Mouse (Mus musculus) hindbrain, embryonic 11.5 days (tissue): ENCODE measurements around the gene Rfx8. TPM values are rescaled to one million over a fixed set of nuclear protein-coding genes. Genes with fewer than 3 reads are reported as not detected.
"Not testable (repeated sequence)": the region's sequence is repeated elsewhere in the genome, so short reads cannot be mapped to it uniquely, and the experiment has no call there.

Source experiments
- ATAC-seq: fragments of 200-750 bp; cut with Nextera tagmentation; 2 replicates; pipeline ENCODE4 v1.8.0; 2017; ENCODE audit warnings: mild to moderate bottlenecking, moderate TSS enrichment, moderate library complexity; ENCODE audit not compliant: low FRiP score
- DNase-seq: peaks from one replicate; pipeline ENCODE4 v3.0.0-alpha.2; 2015; ENCODE audit warnings: low spot score
- H3K27ac ChIP-seq: fragments of 300-500 bp; sonication (generic); 2 replicates; pipeline ENCODE4 v1.5.1; 2014; ENCODE audit warnings: mild to moderate bottlenecking, low read depth, low read length
- H3K27me3 ChIP-seq: fragments of 300-500 bp; sonication (generic); 2 replicates; pipeline ENCODE4 v1.6.1; 2014; ENCODE audit warnings: mild to moderate bottlenecking, low read length, moderate library complexity, mixed read lengths; ENCODE audit not compliant: control insufficient read depth, insufficient read depth
- H3K36me3 ChIP-seq: fragments of 300-500 bp; sonication (generic); 2 replicates; pipeline ENCODE4 v1.6.1; 2014; ENCODE audit warnings: mild to moderate bottlenecking, low read length, moderate library complexity, mixed read lengths; ENCODE audit not compliant: control insufficient read depth, insufficient read depth
- H3K4me1 ChIP-seq: fragments of 300-500 bp; sonication (generic); replicated peaks from 2 replicates; pipeline ENCODE4 v1.6.1; 2014; ENCODE audit warnings: low read length, mixed read lengths; ENCODE audit not compliant: control insufficient read depth, insufficient read depth
- H3K4me2 ChIP-seq: fragments of 300-500 bp; sonication (generic); replicated peaks from 2 replicates; pipeline ENCODE4 v1.6.1; 2014; ENCODE audit warnings: mild to moderate bottlenecking, low read depth, low read length
- H3K4me3 ChIP-seq: fragments of 300-500 bp; sonication (generic); 2 replicates; pipeline ENCODE4 v1.5.1; 2014; ENCODE audit warnings: low read depth, low read length
- H3K9ac ChIP-seq: fragments of 300-500 bp; sonication (generic); 2 replicates; pipeline ENCODE4 v1.6.1; 2014; ENCODE audit warnings: low read depth, low read length
- H3K9me3 ChIP-seq: fragments of 300-500 bp; sonication (generic); 2 replicates; pipeline ENCODE4 v1.6.1; 2016; ENCODE audit warnings: low read length; ENCODE audit not compliant: control insufficient read depth
- WGBS: fragments of 180-500 bp; shearing (Covaris S2); extraction: QIAGEN DNeasy Blood & Tissue Kit; methylation state at CpG from one replicate; pipeline ENCODE4 v1.1.7; 2014; 5-methylcytosine and 5-hydroxymethylcytosine counted together
- polyA plus RNA-seq: library from polyadenylated mRNA; unstranded; fragments of >200 nt; fragmentation: Nextera tagmentation; extraction: Ambion mirVana; gene quantifications from 2 replicates; pipeline ENCODE4 v1.2.1, GENCODE M21; 2014

Rfx8 gene
- polyA plus RNA-seq, 1 experiment from 2014 or later: 0.42 TPM

DNA sequence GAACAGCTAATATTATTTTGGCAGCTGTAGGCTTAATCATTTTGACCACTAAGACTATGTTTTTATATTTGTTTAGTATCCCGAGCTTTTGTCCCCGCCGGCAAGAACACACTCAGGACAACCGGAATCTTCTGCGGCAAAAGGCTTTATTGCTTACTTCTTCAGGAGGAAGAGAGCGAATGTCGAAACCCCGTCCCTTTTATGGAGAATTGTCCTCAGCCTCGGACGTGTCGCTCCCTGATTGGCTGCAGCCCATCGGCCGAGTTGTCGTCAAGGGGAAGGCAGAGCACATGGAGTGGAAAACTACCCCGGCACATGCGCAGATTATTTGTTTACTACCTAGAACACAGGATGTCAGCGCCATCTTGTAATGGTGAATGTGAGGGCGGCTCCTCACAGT is 65.9 kb downstream of the Rfx8 start:
- not testable (repeated sequence) for ATAC-seq, H3K4me2 ChIP-seq, DNase-seq, H3K4me3 ChIP-seq, H3K9me3 ChIP-seq, H3K4me1 ChIP-seq, H3K36me3 ChIP-seq, H3K27me3 ChIP-seq, H3K9ac ChIP-seq, H3K27ac ChIP-seq
- WGBS: 88% methylated on average over 18 of the region's 18 CpGs

DNA sequence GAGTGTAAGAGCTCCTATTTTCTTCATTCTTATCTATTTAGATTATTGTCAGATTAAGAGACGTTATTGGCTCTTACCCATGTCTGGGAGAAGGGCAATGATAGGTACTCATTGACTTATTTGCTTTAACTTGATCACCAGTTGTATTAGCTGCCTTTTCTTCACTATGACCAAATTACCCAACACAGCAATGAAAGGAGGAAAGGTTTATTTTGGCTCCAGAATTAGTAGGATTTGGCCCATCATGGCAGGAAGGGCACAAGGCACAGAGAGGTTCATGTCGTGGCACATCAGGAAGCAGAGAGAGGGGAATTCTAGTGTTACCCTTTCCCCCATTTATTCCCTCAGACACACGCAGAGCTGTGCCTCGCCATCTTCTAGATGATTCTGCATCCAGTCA is 67.8 kb downstream of the Rfx8 start:
- no peak overlapping the region for H3K27ac ChIP-seq
- H3K4me2 ChIP-seq: no peak overlapping the region
- peaks cover 7% of the 10 kb centered on the region; the same call in 1 of the 2 replicates for H3K27me3 ChIP-seq
- H3K9me3 ChIP-seq: no peaks in the 10 kb centered on the region
- DNase-seq: no peak
- H3K4me3 ChIP-seq: no peak overlapping the region
- H3K9ac ChIP-seq: no peak overlapping the region
- WGBS: 77% methylated on average over 4 of the region's 4 CpGs
- ATAC-seq: no peak
- no peaks in the 10 kb centered on the region; the same call in 1 of the 2 replicates for H3K4me1 ChIP-seq
- no peaks in the 10 kb centered on the region for H3K36me3 ChIP-seq

DNA sequence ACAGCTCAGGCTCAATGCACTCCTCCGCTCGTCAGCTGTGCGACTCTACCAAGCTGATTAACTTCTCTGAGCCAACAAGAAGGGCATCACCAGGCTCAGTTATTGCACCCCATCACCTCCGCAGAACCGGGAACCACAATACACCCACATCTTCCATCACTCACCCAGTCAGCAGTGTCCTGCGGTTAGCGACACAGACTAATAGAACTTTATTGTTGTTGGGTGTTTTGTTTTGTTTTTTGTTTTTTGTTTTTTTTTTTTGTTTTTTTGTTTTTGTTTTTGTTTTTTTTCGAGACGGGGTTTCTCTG is 69.6 kb downstream of the Rfx8 start, which contains the start of gene Creg2:
Gene Creg2 (minus strand): TSS at position 234 of the 308 bp plus-strand sequence.
- peaks cover 7% of the 10 kb centered on the region; the same call in 1 of the 2 replicates for H3K27me3 ChIP-seq
- H3K36me3 ChIP-seq: no peaks in the 10 kb centered on the region
- no peak within 1 kb of the TSS for H3K27ac ChIP-seq
- DNase-seq (no peak), ATAC-seq (no peak)
- H3K4me2 ChIP-seq: peak within 1 kb of the TSS; percentile 98
- H3K4me3 ChIP-seq: peak within 1 kb of the TSS; percentile 55
- no peaks in the 10 kb centered on the region; the same call in 1 of the 2 replicates for H3K4me1 ChIP-seq
- H3K9me3 ChIP-seq: no peaks in the 10 kb centered on the region
- peak within 1 kb of the TSS; percentile 66 for H3K9ac ChIP-seq
- WGBS: 38% methylated on average over 9 of the region's 9 CpGs

DNA sequence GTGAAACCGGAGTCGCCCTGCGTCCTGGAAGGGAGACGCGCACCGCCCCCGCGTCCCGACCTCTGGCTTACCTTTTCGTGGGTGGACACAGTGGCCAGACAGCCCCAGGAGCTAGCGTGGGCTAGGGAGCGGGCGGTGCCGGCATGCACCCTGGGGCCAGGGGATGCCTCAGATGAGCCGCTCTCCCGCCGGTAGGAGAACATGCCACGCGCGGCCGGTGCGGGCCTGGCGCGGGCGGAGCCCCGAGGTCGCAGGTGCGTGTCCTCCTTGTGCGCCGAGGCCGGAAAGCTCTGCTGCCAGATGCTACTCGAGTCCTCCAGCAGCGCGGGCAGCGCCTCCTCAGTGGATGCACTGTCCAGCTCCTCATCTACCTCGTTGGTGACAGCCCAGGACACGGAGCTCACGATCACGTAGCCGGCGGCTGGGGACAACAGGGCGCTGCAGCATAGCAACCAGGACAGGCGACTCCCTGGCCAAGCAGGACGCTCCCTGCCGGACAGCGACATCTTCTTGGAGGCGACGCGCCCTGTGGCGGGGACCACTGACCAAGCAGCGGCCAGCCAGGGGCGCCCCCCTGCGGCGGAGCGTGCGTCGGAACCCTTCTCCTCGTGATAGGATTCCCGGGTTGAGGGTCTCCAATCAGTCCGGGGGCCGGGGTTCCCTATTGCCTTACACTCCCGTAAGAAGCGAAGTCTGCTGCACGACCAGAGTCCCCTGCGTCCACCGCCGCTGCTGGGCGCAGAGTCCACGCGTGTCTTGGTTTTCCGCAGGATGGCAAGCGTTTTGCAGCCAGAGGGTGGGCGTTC is 70.2 kb downstream of the Rfx8 start:
- 2% methylated on average over 72 of the region's 73 CpGs for WGBS
- Histone ChIP-seq H3K9ac (peak overlapping the region; percentile 66), H3K4me3 (peak overlapping the region; percentile 55), H3K27ac (no peak overlapping the region), H3K27me3 (peaks cover 7% of the 10 kb centered on the region; the same call in 1 of the 2 replicates), H3K9me3 (no peaks in the 10 kb centered on the region), H3K36me3 (no peaks in the 10 kb centered on the region), H3K4me1 (no peaks in the 10 kb centered on the region; the same call in 1 of the 2 replicates), H3K4me2 (peak overlapping the region; percentile 98)
- ATAC-seq (peak; percentile 89), DNase-seq (peak; percentile 90)

DNA sequence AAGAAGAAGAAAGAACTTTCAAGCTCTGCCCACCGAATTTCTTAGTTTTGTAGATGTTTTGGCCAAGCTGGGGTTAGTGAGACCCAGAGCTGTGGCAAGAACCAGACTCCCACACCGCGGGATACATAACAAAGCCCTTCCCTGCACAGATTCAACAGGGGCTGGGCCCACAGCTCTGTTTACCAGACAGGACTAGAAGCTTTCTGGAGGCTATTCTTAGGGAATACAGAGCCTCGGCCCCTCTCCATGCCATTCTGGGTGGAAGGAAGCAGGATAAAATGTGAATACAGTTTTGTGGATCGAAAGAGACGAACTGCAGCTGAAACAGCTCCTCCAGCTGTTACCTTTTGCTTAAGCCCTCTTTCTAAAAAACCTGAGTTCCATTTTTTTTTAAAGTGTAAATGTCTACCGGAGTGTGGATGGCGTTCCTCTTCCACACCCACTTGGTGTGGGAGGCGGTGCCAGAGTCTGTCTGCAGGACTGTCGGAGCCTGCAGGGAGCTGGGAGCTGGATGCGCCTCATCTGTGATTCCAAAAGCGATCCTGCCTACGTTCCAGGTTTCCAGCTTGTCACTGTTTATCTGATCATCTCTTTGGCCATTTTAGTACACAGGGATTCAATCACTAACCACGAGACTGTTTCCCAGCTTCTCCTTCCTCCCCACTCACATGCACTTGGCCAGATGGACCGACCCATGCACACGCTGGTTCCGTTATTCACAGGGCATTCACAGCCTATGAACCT is 70.9 kb downstream of the Rfx8 start:
- Histone ChIP-seq H3K4me3 (peak overlapping the region; percentile 55), H3K4me2 (peak overlapping the region; percentile 98), H3K9ac (peak overlapping the region; percentile 66), H3K36me3 (no peaks in the 10 kb centered on the region), H3K27me3 (peaks cover 7% of the 10 kb centered on the region; the same call in 1 of the 2 replicates), H3K9me3 (no peaks in the 10 kb centered on the region), H3K4me1 (no peaks in the 10 kb centered on the region; the same call in 1 of the 2 replicates), H3K27ac (no peak overlapping the region)
- DNase-seq (peak; percentile 48), ATAC-seq (0 out of 2 replicates have a peak, but pooled peaks have one; percentile 20)
- 20% methylated on average over 17 of the region's 17 CpGs for WGBS

DNA sequence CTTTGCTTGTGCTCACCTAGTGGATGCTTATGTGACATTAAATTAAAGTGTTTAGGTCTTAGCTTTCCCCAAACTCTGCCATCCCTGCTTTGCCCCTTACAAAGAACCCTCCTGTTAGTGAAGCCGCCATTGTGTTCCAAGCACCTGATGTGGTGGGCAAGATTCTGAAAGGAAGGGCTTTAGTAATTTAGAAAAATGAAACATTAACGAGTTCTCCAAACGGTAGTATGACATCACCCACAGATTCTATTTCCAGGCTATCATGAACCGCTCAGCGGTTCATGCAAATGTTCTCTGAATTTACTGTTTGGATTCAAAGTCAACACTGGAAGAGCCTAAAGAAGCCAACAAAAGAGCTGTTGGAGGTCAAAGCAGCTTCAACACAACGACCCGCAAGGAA is 72.2 kb downstream of the Rfx8 start:
- Histone ChIP-seq H3K27ac (no peak overlapping the region), H3K9me3 (no peaks in the 10 kb centered on the region), H3K36me3 (no peaks in the 10 kb centered on the region), H3K4me3 (no peak overlapping the region), H3K9ac (no peak overlapping the region), H3K27me3 (peaks cover 7% of the 10 kb centered on the region; the same call in 1 of the 2 replicates), H3K4me1 (no peaks in the 10 kb centered on the region; the same call in 1 of the 2 replicates), H3K4me2 (no peak overlapping the region)
- ATAC-seq (no peak), DNase-seq (no peak)
- 94% methylated on average over 7 of the region's 7 CpGs for WGBS

DNA sequence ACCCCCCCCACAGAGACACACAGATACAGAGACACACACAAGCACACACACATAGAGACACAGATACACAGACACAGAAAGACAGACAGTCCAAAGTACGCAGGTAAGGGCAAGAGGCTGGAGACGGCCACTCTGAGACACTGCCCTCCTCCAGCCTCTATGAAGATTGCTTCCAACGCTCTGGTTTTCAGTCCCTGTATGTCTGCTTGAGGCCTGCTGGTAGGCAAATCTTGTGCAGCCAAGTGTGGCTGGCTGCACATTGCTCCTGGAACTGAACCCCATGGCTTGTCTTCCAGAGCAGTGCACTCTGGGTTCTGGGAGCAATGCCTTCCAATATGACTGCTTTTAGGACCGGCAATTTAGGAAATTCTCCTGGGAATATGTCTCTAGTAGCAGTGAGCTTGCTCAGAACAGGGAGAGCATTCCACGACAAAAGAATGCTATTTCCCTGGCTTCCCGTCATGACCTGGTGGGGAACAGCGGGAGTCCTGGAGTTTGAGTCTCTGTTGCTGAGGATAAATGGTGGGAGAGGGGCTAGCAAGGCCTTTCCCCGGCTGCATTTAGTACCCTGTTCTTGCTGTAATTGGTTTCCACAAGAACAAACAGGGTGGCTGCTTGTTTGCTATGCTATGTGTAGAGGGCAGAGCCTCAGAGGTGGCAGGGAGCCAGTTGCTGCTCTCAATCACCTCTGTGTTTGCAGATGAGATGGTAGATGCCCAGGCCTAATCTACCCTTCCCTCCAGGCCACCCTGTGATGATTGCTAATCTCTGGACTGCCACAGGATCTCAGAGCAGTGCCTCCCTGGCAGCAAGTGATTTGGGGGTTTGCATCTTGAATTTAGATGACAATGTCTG is 74.7 kb downstream of the Rfx8 start:
- H3K4me3 ChIP-seq: no peak overlapping the region
- H3K27me3 ChIP-seq: peaks cover 7% of the 10 kb centered on the region; the same call in 1 of the 2 replicates
- DNase-seq (no peak), ATAC-seq (no peak)
- no peaks in the 10 kb centered on the region for H3K36me3 ChIP-seq
- H3K4me1 ChIP-seq: no peaks in the 10 kb centered on the region; the same call in 1 of the 2 replicates
- no peak overlapping the region for H3K27ac ChIP-seq
- WGBS: 51% methylated on average over 8 of the region's 8 CpGs
- no peaks in the 10 kb centered on the region for H3K9me3 ChIP-seq
- H3K4me2 ChIP-seq: no peak overlapping the region
- H3K9ac ChIP-seq: no peak overlapping the region

DNA sequence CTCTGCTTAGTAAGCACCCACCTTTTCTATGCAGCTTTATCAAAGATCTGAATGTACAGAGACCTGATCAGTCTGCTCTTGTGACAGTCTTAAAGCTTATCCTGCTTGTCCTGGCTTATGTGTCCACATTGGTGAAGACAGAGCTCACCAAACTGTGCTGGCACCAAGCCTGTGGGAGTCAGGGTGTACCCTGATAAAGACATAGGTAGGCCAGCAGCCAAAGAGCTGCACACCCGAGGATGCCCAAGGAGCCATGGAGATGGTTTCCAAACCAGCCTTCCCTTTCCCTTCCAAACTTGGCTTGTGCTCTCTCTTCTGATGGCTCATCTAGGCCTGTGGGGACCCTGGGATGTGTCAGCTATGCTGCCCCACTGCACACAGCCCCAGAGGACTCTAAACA is 76.5 kb downstream of the Rfx8 start:
- no peak overlapping the region for H3K4me3 ChIP-seq
- no peak overlapping the region for H3K9ac ChIP-seq
- H3K27ac ChIP-seq: no peak overlapping the region
- no peak for ATAC-seq
- no peaks in the 10 kb centered on the region for H3K36me3 ChIP-seq
- no peaks in the 10 kb centered on the region for H3K27me3 ChIP-seq
- DNase-seq: no peak
- H3K9me3 ChIP-seq: no peaks in the 10 kb centered on the region
- 71% methylated on average over 1 of the region's 1 CpGs for WGBS
- no peaks in the 10 kb centered on the region for H3K4me1 ChIP-seq
- no peak overlapping the region for H3K4me2 ChIP-seq
